Mouse (Mus musculus) liver, postnatal 0 days (tissue): ENCODE data around the gene Plekhg2.

ENCODE experiments used
- CTCF ChIP-seq: sonication (generic); IDR thresholded peaks from 2 replicates; pipeline ENCODE4 v1.5.1; 2016; ENCODE audit warnings: antibody characterized with exemption, low read depth
- EP300 ChIP-seq: IDR thresholded peaks from 2 replicates; pipeline ENCODE4 v1.6.1; 2016; ENCODE audit warnings: antibody characterized with exemption, low read depth, mild to moderate bottlenecking

GRCm38 (mm10) chr7:28380237-28381016 is 8.0 kb upstream of the Plekhg2 start, which contains the start of gene Zfp36:
- no peak for TF ChIP-seq CTCF
- no peak for TF ChIP-seq EP300
